Mouse (Mus musculus): ENCODE results near the gene Krtap24-1. TPM values are rescaled to one million over a fixed set of nuclear protein-coding genes. Genes with fewer than 3 reads are reported as not detected.

Krtap24-1 gene
- total RNA-seq, 2 experiments from 2014 or later: not detected

DNA sequence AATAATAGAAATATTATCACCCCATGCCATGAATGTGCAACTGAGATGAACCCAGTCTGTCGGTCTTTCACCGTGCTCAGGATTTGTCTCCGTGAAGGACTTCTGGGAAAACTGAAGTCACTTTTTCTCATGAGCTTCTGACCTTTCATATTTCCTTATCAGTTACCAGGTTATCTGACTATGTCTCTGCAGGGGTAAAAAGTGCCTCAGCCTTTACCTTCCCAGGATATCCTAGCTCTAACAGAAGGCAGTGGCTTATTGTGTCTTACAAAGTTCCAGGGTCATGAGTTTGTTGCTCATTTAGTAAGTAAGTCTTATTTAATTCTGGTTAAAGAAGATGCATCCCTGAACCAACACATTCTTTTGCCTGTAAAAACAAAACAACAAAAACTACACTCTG lies 42.3 kb downstream of the Krtap24-1 start:
- no peak for ATAC-seq (replicated peaks; ENCODE audit: low FRiP score, poor library complexity, severe bottlenecking)

DNA sequence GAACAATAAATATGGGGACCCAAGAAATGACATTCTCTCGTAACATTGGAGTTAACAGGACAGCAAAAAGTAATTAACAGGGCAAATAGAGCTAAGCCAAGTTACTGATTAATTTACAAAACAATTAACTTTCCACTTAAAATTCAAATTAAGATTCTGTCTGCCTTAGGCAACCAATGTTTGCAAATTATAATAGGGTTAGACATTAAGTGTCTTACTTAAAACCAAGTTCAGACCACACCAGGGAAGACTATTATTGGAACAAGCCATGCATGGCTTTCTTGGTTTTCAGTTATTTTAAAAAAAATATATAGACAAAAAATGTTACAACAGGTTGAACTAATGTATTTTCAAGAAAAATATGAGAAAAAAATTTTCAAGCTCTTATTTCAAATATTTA lies 43.0 kb downstream of the Krtap24-1 start:
- ATAC-seq (replicated peaks; ENCODE audit: low FRiP score, poor library complexity, severe bottlenecking): no peak

DNA sequence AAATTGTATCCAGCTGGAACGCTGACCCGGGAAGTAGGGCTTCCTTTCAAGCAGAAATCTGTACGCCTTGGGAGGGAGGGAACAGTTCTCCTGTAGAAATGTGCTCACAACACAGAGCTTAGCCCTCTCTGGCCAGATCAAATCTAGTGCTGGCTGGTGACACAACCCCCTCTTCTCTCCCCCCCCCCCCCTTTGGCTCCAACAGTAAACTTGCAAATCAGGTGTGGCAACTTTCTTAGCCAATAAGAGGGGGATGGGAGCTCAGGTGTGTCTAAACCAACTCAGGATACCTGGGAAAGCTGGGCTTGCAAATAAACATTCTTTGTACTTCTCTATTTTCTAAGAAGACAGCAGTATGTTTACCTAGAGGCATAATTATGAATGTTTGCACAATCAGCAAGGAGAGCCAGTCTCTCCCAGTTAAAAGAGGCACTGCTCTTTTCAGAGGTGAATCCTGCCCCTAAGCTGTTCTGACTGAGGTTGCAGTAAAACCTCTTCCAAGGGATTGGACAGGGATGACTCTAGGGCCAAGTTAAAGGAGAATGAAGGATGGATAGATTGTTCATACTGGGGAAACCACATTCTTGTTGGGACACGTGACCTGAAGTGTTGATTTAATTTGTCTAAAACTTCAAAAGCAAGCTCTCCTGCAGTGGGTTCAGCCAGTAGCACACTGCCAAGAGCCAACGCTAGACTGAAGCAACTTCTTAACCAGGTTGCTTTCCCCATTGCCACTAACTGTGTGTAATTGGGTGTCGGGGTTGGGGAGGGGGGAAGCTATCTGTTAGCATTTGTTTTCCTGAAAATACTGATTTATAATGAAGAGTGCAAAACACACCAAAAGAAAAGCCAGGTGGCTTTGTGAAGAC lies 48.8 kb downstream of the Krtap24-1 start, which contains the start of gene Cldn8:
Gene Cldn8 (minus strand): TSS at position 139 of the 869 bp plus-strand sequence.
- ATAC-seq (replicated peaks; ENCODE audit: low FRiP score, poor library complexity, severe bottlenecking): no peak

DNA sequence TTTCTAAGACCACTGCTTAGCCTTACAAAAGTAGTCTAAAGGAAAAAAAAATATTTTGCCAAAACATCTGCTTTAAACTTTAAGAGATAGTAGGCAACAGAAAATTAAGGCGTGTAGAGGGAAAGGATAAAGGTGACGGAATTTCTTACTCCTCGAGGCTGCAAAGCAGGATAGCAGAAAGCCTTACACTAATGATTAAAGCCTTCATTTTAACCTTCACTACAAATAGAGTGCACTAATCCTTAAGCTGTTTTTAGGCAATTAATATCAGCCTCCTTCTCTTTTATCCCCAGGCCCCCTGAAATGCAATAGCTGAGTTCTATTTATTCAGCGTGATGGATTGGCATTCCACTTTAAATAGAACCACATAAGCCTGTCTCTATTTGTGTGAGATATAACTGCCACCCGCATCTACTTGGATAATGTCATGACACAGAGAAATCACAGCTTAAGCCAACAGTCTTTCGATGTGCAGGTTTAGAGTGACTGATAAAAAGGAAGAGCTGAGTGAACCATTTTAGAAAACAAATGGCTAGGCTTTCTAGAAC lies 50.4 kb downstream of the Krtap24-1 start:
- ATAC-seq (replicated peaks; ENCODE audit: low FRiP score, poor library complexity, severe bottlenecking): no peak

Other genes with a start within 250 kb of the Krtap24-1 start
- gene Cldn17, start 105.3 kb downstream of the Krtap24-1 start, total RNA-seq (2015; ENCODE audit: low replicate concordance): not detected in 2 replicates
- not detected in 2 replicates for gene Cldn17, start 105.3 kb downstream of the Krtap24-1 start, total RNA-seq (2017; ENCODE audit: low replicate concordance)
- gene Cldn8, start 49.1 kb downstream of the Krtap24-1 start, total RNA-seq (2015; ENCODE audit: low replicate concordance): not detected in 2 replicates
- not detected in 2 replicates for gene Cldn8, start 49.1 kb downstream of the Krtap24-1 start, total RNA-seq (2017; ENCODE audit: low replicate concordance)
- gene 2310079G19Rik, start 15.4 kb upstream of the Krtap24-1 start, total RNA-seq (2015; ENCODE audit: low replicate concordance): not detected in 2 replicates
- gene 2310079G19Rik, start 15.4 kb upstream of the Krtap24-1 start, total RNA-seq (2017; ENCODE audit: low replicate concordance): not detected in 2 replicates
- not detected in 2 replicates for gene Krtap26-1, start 35.5 kb upstream of the Krtap24-1 start, total RNA-seq (2015; ENCODE audit: low replicate concordance)
- gene Krtap26-1, start 35.5 kb upstream of the Krtap24-1 start, total RNA-seq (2017; ENCODE audit: low replicate concordance): not detected in 2 replicates
- gene Krtap27-1, start 59.4 kb upstream of the Krtap24-1 start, total RNA-seq (2015; ENCODE audit: low replicate concordance): not detected in 2 replicates
- not detected in 2 replicates for gene Krtap27-1, start 59.4 kb upstream of the Krtap24-1 start, total RNA-seq (2017; ENCODE audit: low replicate concordance)
- gene 2310061N02Rik, start 95.7 kb upstream of the Krtap24-1 start, total RNA-seq (2015; ENCODE audit: low replicate concordance): not detected in 2 replicates
- gene 2310061N02Rik, start 95.7 kb upstream of the Krtap24-1 start, total RNA-seq (2017; ENCODE audit: low replicate concordance): not detected in 2 replicates
- gene Krtap13-1, start 116.6 kb upstream of the Krtap24-1 start, total RNA-seq (2015; ENCODE audit: low replicate concordance): not detected in 2 replicates
- gene Krtap13-1, start 116.6 kb upstream of the Krtap24-1 start, total RNA-seq (2017; ENCODE audit: low replicate concordance): not detected in 2 replicates
- not detected in 2 replicates for gene Krtap13, start 139.4 kb upstream of the Krtap24-1 start, total RNA-seq (2015; ENCODE audit: low replicate concordance)
- not detected in 2 replicates for gene Krtap13, start 139.4 kb upstream of the Krtap24-1 start, total RNA-seq (2017; ENCODE audit: low replicate concordance)
- gene 2310034C09Rik, start 146.6 kb upstream of the Krtap24-1 start, total RNA-seq (2015; ENCODE audit: low replicate concordance): not detected in 2 replicates
- not detected in 2 replicates for gene 2310034C09Rik, start 146.6 kb upstream of the Krtap24-1 start, total RNA-seq (2017; ENCODE audit: low replicate concordance)
- gene 2310057N15Rik, start 161.9 kb upstream of the Krtap24-1 start, total RNA-seq (2015; ENCODE audit: low replicate concordance): not detected in 2 replicates
- gene 2310057N15Rik, start 161.9 kb upstream of the Krtap24-1 start, total RNA-seq (2017; ENCODE audit: low replicate concordance): not detected in 2 replicates
- gene Gm5965, start 165.6 kb upstream of the Krtap24-1 start, total RNA-seq (2015; ENCODE audit: low replicate concordance): not detected in 2 replicates
- gene Gm5965, start 165.6 kb upstream of the Krtap24-1 start, total RNA-seq (2017; ENCODE audit: low replicate concordance): not detected in 2 replicates
- not detected in 2 replicates for gene Gm20741, start 199.9 kb upstream of the Krtap24-1 start, total RNA-seq (2015; ENCODE audit: low replicate concordance)
- not detected in 2 replicates for gene Gm20741, start 199.9 kb upstream of the Krtap24-1 start, total RNA-seq (2017; ENCODE audit: low replicate concordance)
- gene Krtap15, start 207.9 kb upstream of the Krtap24-1 start, total RNA-seq (2015; ENCODE audit: low replicate concordance): not detected in 2 replicates
- gene Krtap15, start 207.9 kb upstream of the Krtap24-1 start, total RNA-seq (2017; ENCODE audit: low replicate concordance): not detected in 2 replicates
- not detected in 2 replicates for gene Krtap14, start 213.9 kb upstream of the Krtap24-1 start, total RNA-seq (2015; ENCODE audit: low replicate concordance)
- gene Krtap14, start 213.9 kb upstream of the Krtap24-1 start, total RNA-seq (2017; ENCODE audit: low replicate concordance): not detected in 2 replicates